Mouse (Mus musculus) ES-Bruce4 (cell line): Measurements from ENCODE around the gene Tbc1d10c. TPM values are rescaled to one million over a fixed set of nuclear protein-coding genes. Genes with fewer than 3 reads are reported as not detected.

Source experiments
- H3K27ac ChIP-seq: 2 replicates; pipeline ENCODE4 v1.5.1; 2012; ENCODE audit warnings: low read length, inconsistent platforms; ENCODE audit not compliant: insufficient read depth
- H3K27me3 ChIP-seq: 2 replicates; pipeline ENCODE4 v1.6.1; 2012; ENCODE audit warnings: mild to moderate bottlenecking, low read length, inconsistent platforms; ENCODE audit not compliant: control insufficient read depth, poor library complexity, insufficient read depth, severe bottlenecking
- H3K36me3 ChIP-seq: 2 replicates; pipeline ENCODE4 v1.6.1; 2012; ENCODE audit warnings: inconsistent platforms, mild to moderate bottlenecking, low read length, moderate library complexity; ENCODE audit not compliant: control insufficient read depth, poor library complexity, insufficient read depth, severe bottlenecking
- H3K4me1 ChIP-seq: one replicate; pipeline ENCODE4 v1.8.1; 2011; ENCODE audit warnings: low read length; ENCODE audit not compliant: control insufficient read depth, insufficient read depth
- H3K4me3 ChIP-seq: 2 replicates; pipeline ENCODE4 v1.5.1; 2011; ENCODE audit warnings: low read depth, mild to moderate bottlenecking, low read length
- H3K9ac ChIP-seq: 2 replicates; pipeline ENCODE4 v1.6.1; 2012; ENCODE audit warnings: low read depth, mild to moderate bottlenecking, inconsistent platforms; ENCODE audit not compliant: poor library complexity, severe bottlenecking
- H3K9me3 ChIP-seq: replicated peaks from 2 replicates; pipeline ENCODE4 v1.6.1; 2012; ENCODE audit warnings: mild to moderate bottlenecking, low read length, inconsistent platforms; ENCODE audit not compliant: control insufficient read depth, poor library complexity, insufficient read depth, severe bottlenecking
- CTCF ChIP-seq: IDR thresholded peaks from one replicate; pipeline ENCODE4 v1.8.1; 2011; ENCODE audit warnings: low read depth, low read length
- EP300 ChIP-seq: IDR thresholded peaks from 2 replicates; pipeline ENCODE4 v1.6.1; 2011; ENCODE audit warnings: low read depth, low read length; ENCODE audit not compliant: insufficient read depth
- POLR2A ChIP-seq: IDR thresholded peaks from one replicate; pipeline ENCODE4 v1.8.1; 2011; ENCODE audit warnings: low read length; ENCODE audit not compliant: insufficient read depth
- polyA plus RNA-seq: library from polyadenylated mRNA; stranded (reverse); fragments of >200 nt; gene quantifications from 2 replicates; pipeline ENCODE4 v1.2.4, GENCODE M21; 2011; ENCODE audit warnings: low read depth; ENCODE audit not compliant: missing spikeins, insufficient read depth, insufficient read length

The Tbc1d10c gene
- polyA plus RNA-seq, 1 experiment = 1.2 TPM

DNA sequence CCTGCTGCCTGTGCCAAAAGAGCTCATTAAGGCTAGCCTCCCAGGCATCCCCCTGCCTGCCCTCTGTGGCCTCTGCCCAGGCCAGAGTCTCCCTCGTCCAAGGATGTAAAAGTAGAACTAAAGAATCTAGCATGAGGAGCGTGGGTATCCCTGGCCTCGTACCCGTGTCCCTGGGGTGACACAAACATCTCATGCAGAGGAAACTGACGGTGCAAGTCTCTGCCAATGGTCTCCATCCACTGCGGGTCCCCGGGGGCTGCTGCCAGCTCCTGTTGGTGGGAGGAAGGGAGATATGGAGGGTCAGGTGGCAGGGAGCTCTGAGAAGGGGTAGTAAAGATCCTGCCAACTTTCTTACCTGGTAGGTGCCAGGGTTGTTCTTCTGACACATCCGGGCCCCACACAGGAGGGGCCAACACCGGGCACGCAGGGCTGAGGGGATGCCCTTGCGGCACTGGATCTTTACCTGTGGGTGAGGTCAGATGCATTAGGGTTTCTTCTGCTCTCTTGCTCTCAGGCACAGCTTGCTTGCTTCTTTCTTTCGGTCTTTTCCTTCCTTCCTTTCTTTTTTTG, 1.9 kb downstream of the Tbc1d10c start:
- no peak overlapping the region for H3K27ac ChIP-seq
- peaks cover 3% of the 10 kb centered on the region for H3K4me1 ChIP-seq
- no peak overlapping the region for H3K9ac ChIP-seq
- TF ChIP-seq CTCF (no peak), POLR2A (no peak), EP300 (no peak)
- H3K9me3 ChIP-seq = no peaks in the 10 kb centered on the region
- no peaks in the 10 kb centered on the region for H3K27me3 ChIP-seq
- peaks cover 10% of the 10 kb centered on the region for H3K36me3 ChIP-seq
- no peak overlapping the region for H3K4me3 ChIP-seq

DNA sequence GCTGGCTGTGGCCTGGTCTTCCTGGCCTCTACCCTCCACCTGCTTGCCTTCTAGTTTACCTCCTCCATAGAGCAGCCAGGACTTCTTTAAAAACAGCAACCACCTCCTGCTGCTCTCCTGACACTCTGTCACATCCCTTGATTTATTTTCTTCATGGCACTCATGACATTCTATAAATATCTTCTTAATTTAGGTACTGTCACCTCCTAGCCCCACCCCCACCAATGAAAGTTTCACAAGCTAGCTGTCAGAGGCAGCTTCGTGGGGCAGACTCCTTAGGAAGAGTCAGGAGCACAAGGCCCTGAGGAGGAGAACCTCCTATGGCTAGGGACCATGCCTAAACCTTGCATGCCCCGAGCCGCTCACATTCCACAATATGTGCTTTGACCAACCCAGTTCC, 3.8 kb downstream of the Tbc1d10c start:
- Histone ChIP-seq H3K27ac (no peak overlapping the region), H3K36me3 (no peaks in the 10 kb centered on the region), H3K9ac (no peak overlapping the region), H3K9me3 (no peaks in the 10 kb centered on the region), H3K27me3 (no peaks in the 10 kb centered on the region), H3K4me3 (no peak overlapping the region), H3K4me1 (peaks cover 3% of the 10 kb centered on the region)
- TF ChIP-seq POLR2A = no peak
- no peak for TF ChIP-seq CTCF
- no peak for TF ChIP-seq EP300

GRCm38 (mm10) chr19:4184976-4185975, 5.8 kb downstream of the Tbc1d10c start:
- no peak overlapping the region for H3K4me3 ChIP-seq
- H3K27ac ChIP-seq = no peak overlapping the region
- no peak for TF ChIP-seq CTCF
- no peak for TF ChIP-seq POLR2A
- no peak for TF ChIP-seq EP300

DNA sequence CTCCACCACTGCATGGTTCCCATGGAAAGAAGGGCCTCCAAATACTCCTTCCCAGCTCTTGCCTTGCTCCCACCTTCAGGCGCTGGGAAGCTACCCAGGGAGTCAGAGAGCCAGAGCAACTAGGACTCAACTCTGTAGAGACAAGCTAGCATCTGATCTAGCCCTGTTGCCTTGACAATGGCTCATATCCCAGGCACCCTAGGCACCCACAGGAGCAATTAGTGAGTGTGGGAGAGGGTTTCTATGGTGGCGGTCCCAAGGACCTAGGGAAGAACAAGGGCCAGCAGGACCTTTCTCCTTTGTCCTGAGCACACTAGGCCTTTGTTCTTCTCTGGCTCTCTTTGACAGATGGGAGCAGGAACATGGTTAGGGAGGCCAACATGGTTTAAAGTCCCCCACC, 7.4 kb downstream of the Tbc1d10c start:
- Histone ChIP-seq H3K27me3 (no peaks in the 10 kb centered on the region), H3K27ac (no peak overlapping the region)
- TF ChIP-seq POLR2A (no peak), CTCF (no peak), EP300 (no peak)

More at GRCm38 (mm10) chr19:4184976-4185975, 5.8 kb downstream of the Tbc1d10c start:
- Histone ChIP-seq H3K9ac (no peak overlapping the region), H3K27me3 (no peaks in the 10 kb centered on the region), H3K36me3 (no peaks in the 10 kb centered on the region), H3K4me1 (peaks cover 3% of the 10 kb centered on the region), H3K9me3 (no peaks in the 10 kb centered on the region)

GRCm38 (mm10) chr19:4181892-4182291, 9.2 kb downstream of the Tbc1d10c start:
- Histone ChIP-seq H3K9ac (no peak overlapping the region), H3K9me3 (no peaks in the 10 kb centered on the region), H3K4me1 (peaks cover 3% of the 10 kb centered on the region), H3K27me3 (no peaks in the 10 kb centered on the region), H3K27ac (no peak overlapping the region), H3K4me3 (no peak overlapping the region), H3K36me3 (no peaks in the 10 kb centered on the region)
- TF ChIP-seq CTCF = no peak
- TF ChIP-seq POLR2A = no peak
- no peak for TF ChIP-seq EP300

More for the DNA sequence above, 7.4 kb downstream of the Tbc1d10c start:
- Histone ChIP-seq H3K4me3 (no peak overlapping the region), H3K9me3 (no peaks in the 10 kb centered on the region), H3K9ac (no peak overlapping the region), H3K4me1 (peaks cover 3% of the 10 kb centered on the region), H3K36me3 (no peaks in the 10 kb centered on the region)

- peaks cover 3% of the 10 kb centered on the region for H3K4me1 ChIP-seq
- H3K36me3 ChIP-seq = no peaks in the 10 kb centered on the region
- H3K9ac ChIP-seq = no peak overlapping the region
- no peaks in the 10 kb centered on the region for H3K27me3 ChIP-seq
- no peak overlapping the region for H3K27ac ChIP-seq
- TF ChIP-seq EP300 = no peak
- TF ChIP-seq CTCF = no peak
- TF ChIP-seq POLR2A = no peak
- H3K4me3 ChIP-seq = no peak overlapping the region
- no peaks in the 10 kb centered on the region for H3K9me3 ChIP-seq
These were observed 10.7 kb downstream of the Tbc1d10c start for GRCm38 (mm10) chr19:4180411-4180810.
